Mouse (Mus musculus): ENCODE data around the gene Bri3. TPM values are rescaled to one million over a fixed set of nuclear protein-coding genes. Genes with fewer than 3 reads are reported as not detected.

The Bri3 gene
- total and polyA plus RNA-seq, 2 experiments from 2014 or later, result 19.4 to 124 TPM

GRCm38 (mm10) chr5:144263496-144263895 is 19.3 kb downstream of the Bri3 start:
- peaks cover 18% of the 10 kb centered on the region; the same call in 1 of the 2 replicates for H3K36me3 ChIP-seq (ENCODE audit: insufficient read depth, low read length)
- TF ChIP-seq CTCF (IDR thresholded peaks at IDR 0.05), result no peak
- 85% methylated on average over 13 of the region's 13 CpGs for WGBS

GRCm38 (mm10) chr5:144267535-144268241 is 23.5 kb downstream of the Bri3 start:
- peaks cover 18% of the 10 kb centered on the region; the same call in 1 of the 2 replicates for H3K36me3 ChIP-seq (ENCODE audit: insufficient read depth, low read length)
- ATAC-seq (ENCODE audit: low FRiP score), result no peak
- no peak overlapping the region for H3K9ac ChIP-seq (replicated peaks; ENCODE audit: low read length, poor library complexity, severe bottlenecking)
- DNase-seq (ENCODE audit: low spot score), result peak; percentile 52
- H3K9me3 ChIP-seq (ENCODE audit: low read length), result no peaks in the 10 kb centered on the region
- H3K4me1 ChIP-seq (ENCODE audit: insufficient read depth, low read length), result no peaks in the 10 kb centered on the region
- no peaks in the 10 kb centered on the region for H3K27me3 ChIP-seq (ENCODE audit: insufficient read depth, low read length)
- 75% methylated on average over 8 of the region's 8 CpGs for WGBS
- H3K4me2 ChIP-seq (ENCODE audit: low read depth, low read length, poor library complexity, severe bottlenecking), result no peak overlapping the region
- TF ChIP-seq CTCF (IDR thresholded peaks at IDR 0.05), result no peak
- H3K27ac ChIP-seq (ENCODE audit: low read depth, low read length), result no peak overlapping the region
- no peak overlapping the region for H3K4me3 ChIP-seq (ENCODE audit: low read depth, low read length)

More at GRCm38 (mm10) chr5:144263496-144263895, 19.3 kb downstream of the Bri3 start:
- ATAC-seq (ENCODE audit: low FRiP score) (no peak), DNase-seq (ENCODE audit: low spot score) (no peak)
- no peak overlapping the region for H3K9ac ChIP-seq (replicated peaks; ENCODE audit: low read length, poor library complexity, severe bottlenecking)
- H3K4me1 ChIP-seq (ENCODE audit: insufficient read depth, low read length), result peaks cover 4% of the 10 kb centered on the region; the same call in 1 of the 2 replicates
- no peak overlapping the region for H3K4me2 ChIP-seq (ENCODE audit: low read depth, low read length, poor library complexity, severe bottlenecking)
- no peak overlapping the region for H3K27ac ChIP-seq (ENCODE audit: low read depth, low read length)
- H3K4me3 ChIP-seq (ENCODE audit: low read depth, low read length), result no peak overlapping the region
- H3K9me3 ChIP-seq (ENCODE audit: low read length), result no peaks in the 10 kb centered on the region
- no peaks in the 10 kb centered on the region for H3K27me3 ChIP-seq (ENCODE audit: insufficient read depth, low read length)

- no peak for DNase-seq (ENCODE audit: low spot score)
- ATAC-seq (ENCODE audit: low FRiP score), result no peak
- no peak overlapping the region for H3K4me3 ChIP-seq (ENCODE audit: low read depth, low read length)
- no peak overlapping the region for H3K4me2 ChIP-seq (ENCODE audit: low read depth, low read length, poor library complexity, severe bottlenecking)
- H3K36me3 ChIP-seq (ENCODE audit: insufficient read depth, low read length), result peaks cover 8% of the 10 kb centered on the region; the same call in 1 of the 2 replicates
- WGBS, result 89% methylated on average over 7 of the region's 7 CpGs
- H3K27ac ChIP-seq (ENCODE audit: low read depth, low read length), result no peak overlapping the region
- no peaks in the 10 kb centered on the region for H3K9me3 ChIP-seq (ENCODE audit: low read length)
- TF ChIP-seq CTCF (IDR thresholded peaks at IDR 0.05), result no peak
- H3K4me1 ChIP-seq (ENCODE audit: insufficient read depth, low read length), result no peaks in the 10 kb centered on the region
- no peak overlapping the region for H3K9ac ChIP-seq (replicated peaks; ENCODE audit: low read length, poor library complexity, severe bottlenecking)
- H3K27me3 ChIP-seq (ENCODE audit: insufficient read depth, low read length), result no peaks in the 10 kb centered on the region
These were observed 25.7 kb downstream of the Bri3 start for GRCm38 (mm10) chr5:144269926-144270325.

GRCm38 (mm10) chr5:144270420-144270819 is 26.2 kb downstream of the Bri3 start:
- WGBS, result 93% methylated on average over 8 of the region's 8 CpGs
- Histone ChIP-seq H3K27ac (ENCODE audit: low read depth, low read length) (no peak overlapping the region), H3K4me3 (ENCODE audit: low read depth, low read length) (no peak overlapping the region), H3K36me3 (ENCODE audit: insufficient read depth, low read length) (peaks cover 8% of the 10 kb centered on the region; the same call in 1 of the 2 replicates), H3K9me3 (ENCODE audit: low read length) (no peaks in the 10 kb centered on the region), H3K4me1 (ENCODE audit: insufficient read depth, low read length) (no peaks in the 10 kb centered on the region), H3K4me2 (ENCODE audit: low read depth, low read length, poor library complexity, severe bottlenecking) (no peak overlapping the region), H3K27me3 (ENCODE audit: insufficient read depth, low read length) (no peaks in the 10 kb centered on the region), H3K9ac (replicated peaks; ENCODE audit: low read length, poor library complexity, severe bottlenecking) (no peak overlapping the region)
- DNase-seq (ENCODE audit: low spot score) (no peak), ATAC-seq (ENCODE audit: low FRiP score) (no peak)
- TF ChIP-seq CTCF (IDR thresholded peaks at IDR 0.05), result no peak

GRCm38 (mm10) chr5:144271118-144271517 is 26.9 kb downstream of the Bri3 start:
- no peak for TF ChIP-seq CTCF (IDR thresholded peaks at IDR 0.05)
- peaks cover 6% of the 10 kb centered on the region; the same call in 1 of the 2 replicates for H3K36me3 ChIP-seq (ENCODE audit: insufficient read depth, low read length)
- H3K9me3 ChIP-seq (ENCODE audit: low read length), result no peaks in the 10 kb centered on the region
- no peaks in the 10 kb centered on the region for H3K4me1 ChIP-seq (ENCODE audit: insufficient read depth, low read length)
- H3K4me3 ChIP-seq (ENCODE audit: low read depth, low read length), result no peak overlapping the region
- no peak overlapping the region for H3K4me2 ChIP-seq (ENCODE audit: low read depth, low read length, poor library complexity, severe bottlenecking)
- DNase-seq (ENCODE audit: low spot score), result no peak
- no peaks in the 10 kb centered on the region for H3K27me3 ChIP-seq (ENCODE audit: insufficient read depth, low read length)
- no peak overlapping the region for H3K27ac ChIP-seq (ENCODE audit: low read depth, low read length)
- WGBS, result 81% methylated on average over 3 of the region's 3 CpGs
- H3K9ac ChIP-seq (replicated peaks; ENCODE audit: low read length, poor library complexity, severe bottlenecking), result no peak overlapping the region
- ATAC-seq (ENCODE audit: low FRiP score), result no peak

- Histone ChIP-seq H3K4me3 (ENCODE audit: low read depth, low read length) (no peak overlapping the region), H3K4me1 (ENCODE audit: insufficient read depth, low read length) (no peaks in the 10 kb centered on the region), H3K4me2 (ENCODE audit: low read depth, low read length, poor library complexity, severe bottlenecking) (no peak overlapping the region), H3K9me3 (ENCODE audit: low read length) (no peaks in the 10 kb centered on the region), H3K9ac (replicated peaks; ENCODE audit: low read length, poor library complexity, severe bottlenecking) (no peak overlapping the region), H3K36me3 (ENCODE audit: insufficient read depth, low read length) (no peaks in the 10 kb centered on the region), H3K27me3 (ENCODE audit: insufficient read depth, low read length) (no peaks in the 10 kb centered on the region), H3K27ac (ENCODE audit: low read depth, low read length) (no peak overlapping the region)
- no peak for ATAC-seq (ENCODE audit: low FRiP score)
- 80% methylated on average over 5 of the region's 5 CpGs for whole genome bisulfite sequencing
- DNase-seq (ENCODE audit: low spot score), result no peak
- no peak for TF ChIP-seq CTCF (IDR thresholded peaks at IDR 0.05)
These were observed 27.5 kb downstream of the Bri3 start for GRCm38 (mm10) chr5:144271772-144272171.

Measured in midbrain, postnatal 0 days (tissue).